Mouse (Mus musculus): ENCODE results near the gene Hivep3.

DNA sequence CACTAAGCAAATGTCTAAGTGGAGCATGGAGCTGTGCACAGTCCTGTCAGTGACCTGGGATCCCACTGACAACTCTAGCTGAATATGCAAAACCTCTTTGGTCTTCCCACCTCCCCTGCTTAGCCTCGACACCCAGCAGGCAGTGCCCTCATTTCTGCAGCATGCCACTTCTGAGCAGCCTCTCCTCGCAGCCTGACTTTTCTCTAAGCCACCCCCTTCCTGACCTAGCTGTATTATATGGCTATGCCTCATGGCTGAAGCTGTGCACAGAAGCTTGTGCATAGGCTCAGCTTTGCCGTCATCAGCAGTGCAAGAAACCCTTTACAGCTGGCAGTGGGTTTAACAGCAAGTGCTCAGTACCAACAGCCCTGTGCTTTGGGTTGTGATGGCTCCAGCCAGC, 163.0 kb downstream of the Hivep3 start:
- TF ChIP-seq CTCF (IDR thresholded peaks at IDR 0.05; ENCODE audit: control insufficient read depth, insufficient read depth, insufficient replicate concordance, low read depth, low read length): no peak
- no peak for TF ChIP-seq POLR2A (IDR thresholded peaks at IDR 0.05; ENCODE audit: control insufficient read depth, low read depth, low read length)
